Mouse (Mus musculus): ENCODE data around the gene Col4a2. TPM values are rescaled to one million over a fixed set of nuclear protein-coding genes. Genes with fewer than 3 reads are reported as not detected.

Gene Col4a2
- total RNA-seq, 2 experiments from 2014 or later, result 46.4 to 57.3 TPM

- DNase-seq, result peak; percentile 83 to 85
Measured at GRCm38 (mm10) chr8:11419232-11419631, 106.6 kb downstream of the Col4a2 start.

- peak in 1 of 2 experiments; percentile 29 for DNase-seq
Measured at GRCm38 (mm10) chr8:11419645-11420044, 107.0 kb downstream of the Col4a2 start.

- DNase-seq, result peak in 1 of 2 experiments; percentile 44
Measured at GRCm38 (mm10) chr8:11421105-11421504, 108.5 kb downstream of the Col4a2 start.

- no peak for DNase-seq
Measured at GRCm38 (mm10) chr8:11421968-11422367, 109.4 kb downstream of the Col4a2 start.

- no peak for DNase-seq
Measured at GRCm38 (mm10) chr8:11423091-11423490, 110.5 kb downstream of the Col4a2 start.

- no peak for DNase-seq
Measured at GRCm38 (mm10) chr8:11430688-11431087, 118.1 kb downstream of the Col4a2 start.

GRCm38 (mm10) chr8:11437862-11438261 lies 125.3 kb downstream of the Col4a2 start:
- DNase-seq, result no peak

- DNase-seq, result no peak
Measured at GRCm38 (mm10) chr8:11441291-11441690, 128.7 kb downstream of the Col4a2 start.

- DNase-seq, result no peak
Measured at GRCm38 (mm10) chr8:11443611-11444010, 131.0 kb downstream of the Col4a2 start.

GRCm38 (mm10) chr8:11444216-11444615 lies 131.6 kb downstream of the Col4a2 start:
- DNase-seq, result no peak

- no peak for DNase-seq
Measured at GRCm38 (mm10) chr8:11445790-11446189, 133.2 kb downstream of the Col4a2 start.

- DNase-seq, result no peak
Measured at GRCm38 (mm10) chr8:11447910-11448570, 135.4 kb downstream of the Col4a2 start.

- peak in 1 of 2 experiments; percentile 27 for DNase-seq
Measured at GRCm38 (mm10) chr8:11450184-11451113, 137.8 kb downstream of the Col4a2 start.

GRCm38 (mm10) chr8:11452152-11452551 lies 139.5 kb downstream of the Col4a2 start:
- no peak for DNase-seq

- DNase-seq, result no peak
Measured at GRCm38 (mm10) chr8:11452559-11452958, 140.0 kb downstream of the Col4a2 start.

GRCm38 (mm10) chr8:11452974-11453373 lies 140.4 kb downstream of the Col4a2 start:
- no peak for DNase-seq

- DNase-seq, result no peak
Measured at GRCm38 (mm10) chr8:11454228-11454627, 141.6 kb downstream of the Col4a2 start.

GRCm38 (mm10) chr8:11457278-11457677 lies 144.7 kb downstream of the Col4a2 start:
- no peak for DNase-seq

- no peak for DNase-seq
Measured at GRCm38 (mm10) chr8:11457981-11458836, 145.6 kb downstream of the Col4a2 start.

- DNase-seq, result no peak
Measured at GRCm38 (mm10) chr8:11459016-11459415, 146.4 kb downstream of the Col4a2 start.

GRCm38 (mm10) chr8:11460934-11461333 lies 148.3 kb downstream of the Col4a2 start:
- DNase-seq, result no peak

GRCm38 (mm10) chr8:11461847-11462246 lies 149.2 kb downstream of the Col4a2 start:
- no peak for DNase-seq

- DNase-seq, result no peak
Measured at GRCm38 (mm10) chr8:11462641-11463040, 150.0 kb downstream of the Col4a2 start.
